Mouse (Mus musculus) hematopoietic stem cell, adult 5-6 weeks (primary cell): ENCODE results near the gene Cela3a. TPM values are rescaled to one million over a fixed set of nuclear protein-coding genes. Genes with fewer than 3 reads are reported as not detected.

Experiments
- ATAC-seq, 2 experiments: fragments of 125-278 bp in 1 of 2; replicated peaks in 1 of 2; 2 replicates each; pipeline ENCODE4 v1.8.0; 2016 to 2017; ENCODE audit warnings: inconsistent platforms in 2 of 2, mild to moderate bottlenecking in 2 of 2, moderate number of reproducible peaks in 2 of 2, low read depth in 1 of 2, moderate TSS enrichment in 1 of 2; ENCODE audit not compliant: low FRiP score in 2 of 2, poor library complexity in 2 of 2, severe bottlenecking in 2 of 2, insufficient read depth in 1 of 2, low TSS enrichment in 1 of 2
- total RNA-seq: library from RNA; stranded (forward); fragments of 172-1452, 232-1000 nt; gene quantifications from 2 replicates; pipeline ENCODE4 v1.2.3, GENCODE M21; 2017

Gene Cela3a
- total RNA-seq, 1 experiment from 2014 or later = not detected

DNA sequence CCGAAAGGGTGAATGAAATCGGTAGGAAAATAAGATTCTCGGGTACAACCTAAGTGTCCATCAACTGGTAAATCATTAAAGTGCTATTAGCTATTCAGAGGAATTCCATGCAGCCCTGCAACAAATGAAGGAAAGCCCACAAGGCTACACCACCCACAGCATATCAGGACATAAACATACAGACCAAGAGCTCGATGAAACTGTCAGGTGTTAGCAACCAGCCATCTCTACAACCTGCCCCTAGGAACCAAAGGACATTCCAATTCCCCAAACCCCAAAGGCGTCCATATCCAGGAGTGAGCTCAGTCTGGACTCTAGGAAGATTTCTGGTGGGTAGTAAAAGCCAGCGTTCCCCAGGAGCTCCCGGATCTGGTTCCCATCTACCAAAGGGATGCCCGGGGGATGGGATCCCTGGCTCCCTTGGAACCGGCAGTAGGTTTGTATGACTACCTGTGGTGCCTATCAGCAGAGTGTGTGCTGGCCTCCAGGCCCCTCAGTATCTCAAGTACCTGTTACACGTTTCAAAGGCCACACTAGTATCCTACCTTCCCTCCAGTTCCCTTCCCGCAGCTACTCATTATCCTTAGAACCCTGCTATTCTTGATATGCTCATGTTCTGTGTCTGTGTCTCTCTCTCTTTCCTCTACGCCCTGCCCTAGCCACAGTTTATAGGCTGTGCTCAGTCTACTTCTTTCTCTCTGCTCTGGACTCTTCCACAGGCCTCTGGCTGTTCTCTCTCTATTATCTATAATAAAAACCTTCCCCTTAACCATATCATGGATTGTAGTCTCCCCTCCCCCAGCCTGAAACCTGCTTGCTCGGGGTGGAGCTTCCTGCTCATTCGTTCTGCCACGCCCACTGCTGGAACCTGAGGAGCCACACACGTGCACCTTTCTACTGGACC is 28.6 kb downstream of the Cela3a start:
- peak; percentile 32 to 48; a peak in 1 of 4 replicates for ATAC-seq

DNA sequence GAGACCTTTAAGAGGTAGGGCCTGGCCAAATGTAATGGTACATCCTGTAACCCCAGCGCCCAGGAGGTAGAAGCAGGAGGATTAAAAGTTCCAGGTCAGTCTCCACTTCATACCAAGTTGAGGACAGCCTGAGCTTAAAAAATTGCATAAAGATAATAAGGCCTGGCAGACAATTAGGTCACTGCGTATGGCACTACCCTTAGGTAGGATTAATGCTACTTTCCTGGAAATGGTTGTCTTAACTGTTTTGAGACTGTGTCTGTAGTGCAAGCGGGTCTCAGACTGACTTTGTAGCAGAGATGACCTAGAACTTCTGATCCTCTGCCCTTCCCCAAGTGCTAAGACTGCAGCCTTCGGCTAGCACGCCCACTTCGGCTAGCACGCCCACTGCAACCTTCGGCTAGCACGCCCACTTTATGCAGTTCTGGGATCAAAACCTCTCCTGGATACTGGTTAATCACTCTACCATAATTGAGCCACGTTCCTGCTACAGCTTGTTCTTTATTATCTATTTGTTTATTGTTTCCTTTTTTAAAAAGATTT is 29.8 kb downstream of the Cela3a start:
- no peak for ATAC-seq

- no peak for ATAC-seq
Observed at GRCm38 (mm10) chr4:137379085-137379484, 30.5 kb downstream of the Cela3a start.

GRCm38 (mm10) chr4:137377526-137378304 is 31.9 kb downstream of the Cela3a start:
- ATAC-seq = no peak

DNA sequence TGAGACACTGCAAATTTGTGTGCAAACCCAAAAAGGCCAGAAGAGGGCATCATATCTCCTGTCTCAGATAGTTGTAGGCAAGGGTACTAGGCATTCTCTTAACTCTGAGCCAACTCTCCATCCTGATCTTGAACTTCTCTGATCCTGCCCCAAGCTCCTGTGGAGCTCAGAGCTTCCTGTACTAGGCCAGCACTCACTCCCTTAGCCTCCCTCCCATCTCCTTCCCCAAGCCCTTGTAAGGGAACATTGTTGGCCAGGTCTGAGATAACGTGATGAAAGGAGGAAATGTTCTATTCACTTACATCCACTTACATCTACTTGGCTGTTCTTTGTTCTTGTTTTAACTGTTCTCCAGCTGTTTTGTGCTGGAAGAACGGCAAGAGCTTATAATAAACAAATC is 32.8 kb downstream of the Cela3a start:
- ATAC-seq = no peak

DNA sequence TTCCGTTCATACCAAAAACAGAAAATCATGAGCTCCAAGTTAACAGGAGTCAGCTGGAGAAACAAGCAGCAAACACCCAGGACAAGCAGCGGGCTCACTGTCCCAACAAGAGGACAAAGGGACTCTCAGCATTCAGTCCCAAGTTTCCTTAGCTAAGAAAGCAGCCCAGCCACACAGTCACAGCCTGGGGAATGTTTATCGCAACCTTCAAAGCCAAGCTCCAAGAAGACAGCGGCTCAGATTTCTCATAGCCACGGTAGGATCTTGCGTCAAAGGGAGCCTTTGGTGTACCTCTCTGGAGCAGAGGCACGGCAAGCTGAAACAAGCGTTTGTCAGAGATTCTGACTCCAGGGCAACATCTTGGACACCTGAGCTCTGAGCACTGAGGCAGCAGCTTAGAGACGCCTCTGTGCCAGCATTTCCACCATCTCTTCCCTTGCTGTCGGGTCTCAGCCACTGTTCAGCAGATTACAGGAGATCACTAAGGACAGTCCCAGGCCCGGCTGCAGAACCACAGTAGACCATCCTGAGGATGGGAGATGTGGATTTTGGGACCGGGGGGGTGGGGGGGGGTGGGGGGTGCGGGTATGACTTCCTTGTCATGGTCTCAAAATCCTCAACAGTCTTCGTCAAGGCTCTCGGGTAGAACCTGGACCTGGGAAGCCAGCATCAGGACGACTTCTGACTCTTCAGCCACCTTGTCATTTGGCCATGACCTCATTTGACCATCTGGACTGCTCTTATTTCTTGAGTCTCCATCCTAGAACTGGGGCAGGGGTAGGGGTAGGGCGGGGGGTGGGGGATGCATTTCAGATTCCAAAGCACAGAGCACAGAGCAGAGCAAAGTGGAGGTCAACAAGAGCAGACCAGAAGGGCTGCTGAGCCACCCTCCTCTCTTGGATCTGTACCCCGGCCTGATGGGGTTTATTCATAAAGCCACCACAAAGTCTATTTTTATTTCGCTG is 34.0 kb downstream of the Cela3a start:
- peak in 1 of 2 experiments; percentile 26; a peak in 1 of 4 replicates for ATAC-seq

DNA sequence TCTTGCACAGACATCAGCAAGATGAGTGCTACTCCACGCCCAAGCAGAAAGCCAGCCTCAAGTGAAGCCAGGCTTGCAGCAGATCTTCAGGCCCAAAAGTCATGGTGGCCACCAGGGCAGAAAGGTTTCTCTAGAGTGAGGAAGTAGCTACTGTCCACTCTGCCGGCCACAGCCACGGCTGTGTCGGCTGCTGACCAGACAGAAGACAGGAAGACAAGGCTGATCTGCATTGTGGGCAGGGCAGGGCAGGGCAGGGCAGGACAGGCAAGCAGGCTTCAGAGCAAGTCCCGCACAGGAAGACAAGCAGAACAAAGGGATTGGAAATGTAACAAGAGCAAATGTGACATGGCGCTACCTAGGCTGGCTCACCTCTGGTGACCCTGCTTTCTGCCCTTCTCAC is 35.9 kb downstream of the Cela3a start:
- ATAC-seq = peak in 1 of 2 experiments; percentile 14; a peak in 1 of 4 replicates

GRCm38 (mm10) chr4:137371596-137372523 is 37.7 kb downstream of the Cela3a start:
- no peak for ATAC-seq

GRCm38 (mm10) chr4:137369954-137370750 is 39.4 kb downstream of the Cela3a start:
- peak in 1 of 2 experiments; percentile 31; a peak in 1 of 4 replicates for ATAC-seq

- ATAC-seq = 0 out of 4 replicates have a peak, but pooled peaks of 1 of the 2 experiments have one; percentile 4
Observed at GRCm38 (mm10) chr4:137368198-137368597, 41.4 kb downstream of the Cela3a start.

- peak; percentile 86 to 95 for ATAC-seq
Observed at GRCm38 (mm10) chr4:137367275-137368088, 42.1 kb downstream of the Cela3a start.

DNA sequence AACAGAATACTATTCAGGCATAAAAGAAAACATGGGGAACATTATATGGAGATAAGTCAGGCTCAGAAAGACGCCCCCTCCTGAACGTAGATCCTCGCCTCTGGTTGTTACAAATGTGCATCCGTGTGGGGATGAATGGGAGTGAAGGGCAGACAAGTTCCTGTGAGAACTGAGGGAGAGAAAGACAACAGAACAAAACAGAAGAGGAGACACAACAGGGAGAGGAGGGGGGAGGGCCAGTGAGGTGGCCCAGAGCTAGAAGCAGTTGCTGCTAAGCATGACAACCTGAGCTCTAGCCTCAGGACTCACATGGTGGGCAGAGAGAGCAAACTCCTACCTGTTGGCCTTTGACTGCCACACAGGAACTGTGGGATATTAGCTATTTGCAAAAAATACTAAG is 43.5 kb downstream of the Cela3a start:
- no peak for ATAC-seq

DNA sequence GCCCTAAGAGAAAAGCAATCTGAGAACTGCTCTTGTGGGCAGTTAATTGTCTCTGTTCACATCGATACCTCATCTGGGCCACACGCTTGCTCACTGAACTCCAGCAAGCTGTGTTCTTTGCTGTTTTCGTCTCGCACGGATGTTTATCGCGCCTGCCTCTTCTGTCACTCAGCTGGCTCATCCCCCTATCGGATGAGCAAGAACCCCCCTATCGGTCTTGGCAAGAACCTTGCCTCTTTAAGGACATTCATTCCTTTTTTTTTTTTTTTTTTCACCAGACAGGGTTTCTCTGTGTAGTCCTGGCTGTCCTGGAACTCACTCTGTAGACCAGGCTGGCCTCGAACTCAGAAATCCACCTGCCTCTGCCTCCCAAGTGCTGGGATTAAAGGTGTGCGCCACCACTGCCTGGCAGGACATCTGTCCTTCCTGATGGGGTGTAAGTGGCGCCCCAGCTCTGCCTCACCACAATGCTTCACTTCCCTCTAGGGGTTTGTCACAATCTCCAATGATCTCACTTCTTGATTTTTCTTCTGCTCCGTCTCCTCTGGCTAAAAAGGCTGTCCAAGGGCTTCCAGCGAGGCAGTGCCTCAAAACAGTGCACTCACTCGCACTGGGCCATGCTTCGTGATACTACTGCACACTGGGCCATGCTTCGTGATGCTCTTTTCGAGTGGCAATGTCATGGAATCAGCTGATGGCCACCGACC is 44.1 kb downstream of the Cela3a start:
- ATAC-seq = peak; percentile 47 to 63; a peak in 3 of 4 replicates

GRCm38 (mm10) chr4:137364826-137365225 is 44.8 kb downstream of the Cela3a start:
- ATAC-seq = no peak
